Mouse (Mus musculus) embryonic fibroblast, embryonic 13.5 days (primary cell): ENCODE data around the gene Capn2. TPM values are rescaled to one million over a fixed set of nuclear protein-coding genes. Genes with fewer than 3 reads are reported as not detected.

ENCODE experiments used
- H3K27ac ChIP-seq: 2 replicates; pipeline ENCODE4 v1.5.1; 2012; ENCODE audit warnings: low read length, control low read depth, inconsistent platforms; ENCODE audit not compliant: insufficient read depth
- H3K4me1 ChIP-seq: 2 replicates; pipeline ENCODE4 v1.6.1; 2011; ENCODE audit warnings: low read length; ENCODE audit not compliant: control insufficient read depth, insufficient read depth
- H3K4me3 ChIP-seq: 2 replicates; pipeline ENCODE4 v1.5.1; 2011; ENCODE audit warnings: mild to moderate bottlenecking, control low read depth, low read length; ENCODE audit not compliant: insufficient read depth
- CTCF ChIP-seq: IDR thresholded peaks from 2 replicates; pipeline ENCODE4 v1.5.1; 2011; ENCODE audit warnings: mild to moderate bottlenecking, control low read depth, low read length, moderate library complexity, borderline replicate concordance; ENCODE audit not compliant: insufficient read depth
- POLR2A ChIP-seq: IDR thresholded peaks from 2 replicates; pipeline ENCODE4 v1.6.1; 2011; ENCODE audit warnings: low read depth, mild to moderate bottlenecking, control low read depth, low read length, moderate library complexity
- polyA plus RNA-seq: library from polyadenylated mRNA; stranded (reverse); fragments of >200 nt; gene quantifications from 2 replicates; pipeline ENCODE4 v1.2.4, GENCODE M21; 2011; ENCODE audit warnings: low read depth; ENCODE audit not compliant: missing spikeins, insufficient read length

Gene Capn2
- polyA plus RNA-seq, 1 experiment = 244 TPM

GRCm38 (mm10) chr1:182426444-182426843, 91.0 kb downstream of the Capn2 start:
- TF ChIP-seq POLR2A = no peak
- TF ChIP-seq CTCF = no peak
- H3K27ac ChIP-seq = no peak overlapping the region
- H3K4me3 ChIP-seq = no peak overlapping the region

GRCm38 (mm10) chr1:182425176-182425575, 92.2 kb downstream of the Capn2 start:
- no peak overlapping the region for H3K4me3 ChIP-seq
- peaks cover 2% of the 10 kb centered on the region for H3K4me1 ChIP-seq
- no peak for TF ChIP-seq POLR2A
- TF ChIP-seq CTCF = no peak
- no peak overlapping the region for H3K27ac ChIP-seq

More at GRCm38 (mm10) chr1:182426444-182426843, 91.0 kb downstream of the Capn2 start:
- H3K4me1 ChIP-seq = no peaks in the 10 kb centered on the region

- no peak for TF ChIP-seq POLR2A
- TF ChIP-seq CTCF = no peak
- H3K4me3 ChIP-seq = no peak overlapping the region
- H3K27ac ChIP-seq = no peak overlapping the region
- H3K4me1 ChIP-seq = peaks cover 2% of the 10 kb centered on the region
Observed at GRCm38 (mm10) chr1:182424274-182424673, 93.1 kb downstream of the Capn2 start.

- H3K27ac ChIP-seq = no peak overlapping the region
- no peak overlapping the region for H3K4me3 ChIP-seq
- TF ChIP-seq POLR2A (no peak), CTCF (no peak)
- H3K4me1 ChIP-seq = peaks cover 2% of the 10 kb centered on the region
Observed at GRCm38 (mm10) chr1:182419481-182419880, 97.9 kb downstream of the Capn2 start.

Other genes with a start within 250 kb of the Capn2 start
- gene Degs1, start 234.8 kb downstream of the Capn2 start, polyA plus RNA-seq = 210 and 248 TPM in 2 replicates
- gene Fbxo28, start 176.0 kb downstream of the Capn2 start, polyA plus RNA-seq = 25.7 and 34.1 TPM in 2 replicates
- gene Trp53bp2, start 108.4 kb downstream of the Capn2 start, polyA plus RNA-seq = 16.7 and 17.4 TPM in 2 replicates
- not detected in 2 replicates for gene Capn8, start 47.4 kb upstream of the Capn2 start, polyA plus RNA-seq
- gene Ccdc185, start 231.6 kb upstream of the Capn2 start, polyA plus RNA-seq = not detected in 2 replicates
- 0.32 and 0.93 TPM in 2 replicates for gene Susd4, start 246.3 kb upstream of the Capn2 start, polyA plus RNA-seq